Mouse (Mus musculus): Measurements from ENCODE around the gene Atg4a. TPM values are rescaled to one million over a fixed set of nuclear protein-coding genes. Genes with fewer than 3 reads are reported as not detected.

Gene Atg4a
- polyA plus RNA-seq, 1 experiment from 2014 or later = 18.0 TPM

DNA sequence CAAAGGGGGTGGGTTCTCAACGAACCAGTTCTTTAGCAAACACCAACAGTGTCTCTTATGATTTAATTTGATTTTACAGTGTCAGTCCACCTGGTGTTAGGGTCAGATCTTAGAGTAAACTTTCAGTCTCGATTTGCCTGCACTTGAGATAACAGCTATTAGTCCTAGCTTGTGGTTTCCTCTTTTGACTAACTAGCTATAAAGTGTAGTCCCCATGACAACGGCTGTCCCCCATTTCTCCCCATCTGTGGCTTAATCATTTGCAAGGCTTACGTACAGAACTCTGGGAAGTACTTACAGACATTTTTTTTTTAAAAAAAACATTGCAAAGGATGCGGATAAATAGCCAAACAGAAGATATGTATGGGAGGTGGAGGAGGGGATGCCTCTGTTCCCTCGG lies 28.1 kb downstream of the Atg4a start:
- Histone ChIP-seq H3K9ac (no peak overlapping the region), H3K27ac (no peak overlapping the region; the same call in 1 of the 2 replicates), H3K9me3 (replicated peaks) (no peaks in the 10 kb centered on the region), H3K4me3 (replicated peaks) (no peak overlapping the region), H3K36me3 (no peaks in the 10 kb centered on the region), H3K4me2 (no peak overlapping the region), H3K27me3 (peaks cover 65% of the 10 kb centered on the region), H3K4me1 (peaks cover 8% of the 10 kb centered on the region)
- 57% methylated on average over 6 of the region's 6 CpGs for WGBS
- ATAC-seq (replicated peaks; ENCODE audit: low FRiP score) = no peak

DNA sequence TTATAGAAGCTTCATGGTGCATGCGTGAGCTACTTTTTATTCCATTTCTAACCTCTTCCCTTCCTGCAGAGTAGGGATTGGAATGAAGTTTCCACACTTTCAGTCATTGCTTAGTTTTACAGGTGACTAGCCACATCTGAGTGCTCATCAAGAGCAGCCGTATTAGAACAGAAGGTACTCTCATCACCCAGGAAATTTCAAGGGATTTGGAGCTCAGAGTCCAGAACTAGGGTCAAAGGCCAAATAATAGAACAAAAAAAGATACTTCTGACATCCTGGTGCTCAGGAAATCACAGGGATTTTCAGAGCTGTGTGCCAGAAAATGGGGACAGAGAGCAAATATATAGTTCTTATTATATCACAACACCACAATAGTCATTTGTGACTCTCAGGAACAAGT lies 28.5 kb downstream of the Atg4a start:
- peaks cover 8% of the 10 kb centered on the region for H3K4me1 ChIP-seq
- H3K4me2 ChIP-seq = no peak overlapping the region
- no peak overlapping the region for H3K9ac ChIP-seq
- no peaks in the 10 kb centered on the region for H3K36me3 ChIP-seq
- H3K27me3 ChIP-seq = peaks cover 64% of the 10 kb centered on the region
- no peaks in the 10 kb centered on the region for H3K9me3 ChIP-seq (replicated peaks)
- WGBS = 74% methylated on average over 2 of the region's 2 CpGs
- H3K27ac ChIP-seq = no peak overlapping the region
- no peak overlapping the region for H3K4me3 ChIP-seq (replicated peaks)
- ATAC-seq (replicated peaks; ENCODE audit: low FRiP score) = no peak

DNA sequence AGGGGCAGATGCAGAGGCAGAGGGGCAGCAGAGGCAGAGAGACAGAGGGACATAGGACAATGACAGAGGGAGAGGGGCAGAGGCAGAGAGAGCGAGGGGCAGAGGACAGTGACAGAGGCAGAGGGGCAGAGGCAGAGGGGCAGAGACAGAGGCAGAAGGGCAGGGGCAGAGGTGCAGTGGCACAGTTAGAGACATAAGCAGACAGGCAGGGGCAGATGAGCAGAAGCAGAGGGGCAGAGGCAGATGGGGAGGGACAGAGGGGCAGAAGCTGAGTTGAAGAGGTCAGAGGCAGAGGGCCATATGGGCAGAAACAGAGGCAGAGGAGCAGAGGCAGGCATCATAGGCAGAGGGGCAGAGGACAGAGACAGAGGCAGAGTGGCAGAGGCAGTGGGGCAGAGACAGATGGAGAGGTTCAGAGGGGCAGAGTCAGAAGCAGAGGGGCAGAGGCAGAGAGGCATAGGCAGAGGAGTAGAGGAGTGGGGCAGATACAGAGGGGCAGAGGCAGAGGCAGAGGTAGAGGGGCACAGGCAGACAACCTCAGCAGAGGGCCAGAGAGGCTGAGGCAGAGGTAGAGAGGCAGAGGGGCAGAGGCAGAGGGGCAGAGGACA lies 40.3 kb downstream of the Atg4a start:
- ATAC-seq (replicated peaks; ENCODE audit: low FRiP score) = peak; percentile 62; the same call in 1 of the 2 replicates
- 83% methylated on average over 1 of the region's 1 CpGs for WGBS
- H3K36me3 ChIP-seq = no peaks in the 10 kb centered on the region

DNA sequence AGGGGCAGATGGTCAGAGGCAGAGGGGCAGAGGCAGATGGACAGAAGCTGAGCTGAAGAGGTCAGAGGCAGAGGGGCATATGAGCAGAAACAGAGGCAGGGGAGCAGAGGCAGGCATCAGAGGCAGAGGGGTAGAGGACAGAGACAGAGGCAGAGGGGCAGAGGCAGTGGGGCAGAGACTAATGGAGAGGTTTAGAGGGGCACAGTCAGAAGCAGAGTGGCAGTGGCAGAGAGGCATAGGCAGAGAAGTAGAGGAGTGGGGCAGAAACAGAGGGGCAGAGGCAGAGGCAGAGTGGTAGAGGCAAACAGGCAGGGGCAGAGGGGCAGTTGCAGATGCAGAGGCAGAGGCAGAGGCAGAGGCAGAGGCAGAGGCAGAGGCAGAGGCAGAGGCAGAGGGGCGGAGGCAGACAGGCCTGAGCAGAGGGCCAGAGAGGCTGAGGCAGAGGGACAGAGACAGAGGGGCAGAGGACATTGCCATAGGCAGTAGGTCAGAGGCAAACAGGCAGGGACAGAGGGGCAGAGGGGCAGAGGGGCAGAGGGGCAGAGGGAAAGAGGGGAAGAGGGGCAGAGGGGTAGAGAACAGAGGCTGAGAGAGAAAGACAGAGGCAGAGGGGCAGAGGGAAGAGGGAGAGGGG lies 41.3 kb downstream of the Atg4a start:
- Histone ChIP-seq H3K27me3 (peaks cover 24% of the 10 kb centered on the region), H3K4me3 (replicated peaks) (no peak overlapping the region), H3K4me1 (no peaks in the 10 kb centered on the region), H3K27ac (no peak overlapping the region), H3K9me3 (replicated peaks) (no peaks in the 10 kb centered on the region), H3K36me3 (no peaks in the 10 kb centered on the region), H3K4me2 (no peak overlapping the region), H3K9ac (no peak overlapping the region)
- ATAC-seq (replicated peaks; ENCODE audit: low FRiP score) = no peak
- 60% methylated on average over 1 of the region's 1 CpGs for WGBS

More for the DNA sequence above, 40.3 kb downstream of the Atg4a start:
- Histone ChIP-seq H3K4me2 (no peak overlapping the region), H3K4me3 (replicated peaks) (no peak overlapping the region), H3K9me3 (replicated peaks) (no peaks in the 10 kb centered on the region), H3K27ac (no peak overlapping the region), H3K9ac (no peak overlapping the region), H3K4me1 (no peaks in the 10 kb centered on the region), H3K27me3 (peaks cover 25% of the 10 kb centered on the region)

DNA sequence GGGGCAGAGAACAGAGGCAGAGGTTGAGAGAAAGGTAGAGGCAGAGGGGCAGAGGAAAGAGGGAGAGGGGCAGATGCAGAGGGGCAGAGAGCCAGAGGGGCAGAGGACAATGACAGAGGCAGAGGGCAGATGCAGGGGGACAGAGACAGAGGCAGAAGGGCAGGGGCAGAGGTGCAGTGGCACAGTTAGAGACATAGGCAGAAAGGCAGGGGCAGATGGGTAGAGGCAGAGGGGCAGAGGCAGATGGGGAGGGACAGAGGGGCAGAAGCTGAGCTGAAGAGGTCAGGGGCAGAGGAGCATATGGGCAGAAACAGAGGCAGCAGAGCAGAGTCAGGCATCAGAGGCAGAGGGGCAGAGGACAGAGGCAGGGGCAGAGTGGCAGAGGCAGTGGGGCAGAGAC lies 42.2 kb downstream of the Atg4a start:
- H3K4me3 ChIP-seq (replicated peaks) = no peak overlapping the region
- ATAC-seq (replicated peaks; ENCODE audit: low FRiP score) = no peak
- H3K9me3 ChIP-seq (replicated peaks) = no peaks in the 10 kb centered on the region
- peaks cover 22% of the 10 kb centered on the region for H3K27me3 ChIP-seq
- H3K9ac ChIP-seq = no peak overlapping the region
- no peak overlapping the region for H3K4me2 ChIP-seq
- H3K4me1 ChIP-seq = no peaks in the 10 kb centered on the region
- H3K27ac ChIP-seq = no peak overlapping the region
- H3K36me3 ChIP-seq = no peaks in the 10 kb centered on the region

DNA sequence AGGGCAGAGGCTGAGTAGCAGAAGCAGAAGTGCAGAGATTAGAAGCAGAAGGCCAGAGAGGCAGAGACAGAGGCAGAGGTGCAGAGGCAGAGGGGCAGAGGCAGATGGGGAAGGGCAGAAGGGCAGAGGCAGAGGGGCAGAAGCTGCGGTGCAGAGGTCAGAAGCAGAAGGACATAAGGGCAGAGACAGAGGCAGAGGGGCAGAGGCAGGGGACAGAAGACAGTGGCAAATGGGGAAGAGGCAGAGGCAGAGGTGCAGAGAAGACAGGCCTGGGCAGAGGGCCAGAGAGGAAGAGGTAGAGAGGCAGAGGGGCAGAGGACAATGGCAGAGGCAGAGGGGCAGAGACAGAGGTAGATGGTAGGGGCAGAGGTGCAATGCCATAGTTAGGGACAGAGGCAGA lies 193.0 kb downstream of the Atg4a start:
- Histone ChIP-seq H3K4me3 (replicated peaks) (no peak overlapping the region), H3K36me3 (no peaks in the 10 kb centered on the region), H3K27me3 (no peaks in the 10 kb centered on the region), H3K27ac (no peak overlapping the region), H3K9ac (no peak overlapping the region), H3K4me1 (no peaks in the 10 kb centered on the region), H3K4me2 (no peak overlapping the region), H3K9me3 (replicated peaks) (no peaks in the 10 kb centered on the region)
- ATAC-seq (replicated peaks; ENCODE audit: low FRiP score) = no peak
- 35% methylated on average over 1 of the region's 1 CpGs for WGBS

DNA sequence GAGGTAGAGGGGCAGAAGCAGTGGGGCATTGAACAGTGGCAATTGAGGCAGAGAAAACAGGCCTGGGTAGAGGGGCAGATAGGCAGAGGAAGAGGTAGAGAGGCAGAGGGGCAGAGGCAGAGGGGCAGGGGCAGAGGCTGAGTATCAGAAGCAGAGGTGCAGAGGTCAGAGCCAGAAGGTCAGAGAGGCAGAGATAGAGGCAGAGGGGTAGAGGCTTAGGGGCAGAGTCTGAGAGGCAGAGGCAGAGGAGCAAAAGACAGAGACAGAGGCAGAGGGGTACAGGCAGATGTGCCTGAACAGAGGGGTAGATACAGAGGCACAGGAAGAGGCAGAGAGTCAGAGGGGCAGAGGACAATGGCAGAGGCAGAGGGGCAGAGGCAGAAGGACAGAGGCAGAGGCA lies 193.6 kb downstream of the Atg4a start:
- no peaks in the 10 kb centered on the region for H3K9me3 ChIP-seq (replicated peaks)
- no peaks in the 10 kb centered on the region for H3K36me3 ChIP-seq
- H3K27me3 ChIP-seq = no peaks in the 10 kb centered on the region
- H3K4me1 ChIP-seq = no peaks in the 10 kb centered on the region
- H3K27ac ChIP-seq = no peak overlapping the region
- no peak overlapping the region for H3K4me2 ChIP-seq
- no peak overlapping the region for H3K4me3 ChIP-seq (replicated peaks)
- ATAC-seq (replicated peaks; ENCODE audit: low FRiP score) = peak; percentile 69; the same call in 1 of the 2 replicates
- H3K9ac ChIP-seq = no peak overlapping the region

DNA sequence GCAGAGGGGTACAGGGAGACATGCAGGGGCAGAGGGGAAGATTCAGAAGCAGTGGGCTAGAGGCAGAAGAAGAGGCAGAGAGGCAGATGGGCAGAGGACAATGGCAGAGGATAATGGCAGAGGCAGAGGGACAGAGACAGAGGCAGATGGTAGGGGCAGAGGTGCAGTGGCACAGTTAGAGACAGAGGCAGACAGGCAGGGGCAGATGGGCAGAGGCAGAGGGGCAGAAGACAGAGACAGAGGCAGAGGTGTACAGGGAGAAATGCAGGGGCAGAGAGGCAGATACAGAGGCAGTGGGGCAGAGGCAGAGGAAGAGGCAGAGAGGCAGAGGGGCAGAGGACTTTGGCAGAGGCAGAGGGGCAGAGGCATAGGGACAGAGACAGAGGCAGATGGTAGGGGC lies 194.5 kb downstream of the Atg4a start:
- no peak for ATAC-seq (replicated peaks; ENCODE audit: low FRiP score)
- no peaks in the 10 kb centered on the region for H3K36me3 ChIP-seq
- no peaks in the 10 kb centered on the region for H3K27me3 ChIP-seq
- H3K9ac ChIP-seq = no peak overlapping the region
- no peak overlapping the region for H3K27ac ChIP-seq
- H3K4me2 ChIP-seq = no peak overlapping the region
- no peak overlapping the region for H3K4me3 ChIP-seq (replicated peaks)
- no peaks in the 10 kb centered on the region for H3K9me3 ChIP-seq (replicated peaks)
- H3K4me1 ChIP-seq = no peaks in the 10 kb centered on the region

DNA sequence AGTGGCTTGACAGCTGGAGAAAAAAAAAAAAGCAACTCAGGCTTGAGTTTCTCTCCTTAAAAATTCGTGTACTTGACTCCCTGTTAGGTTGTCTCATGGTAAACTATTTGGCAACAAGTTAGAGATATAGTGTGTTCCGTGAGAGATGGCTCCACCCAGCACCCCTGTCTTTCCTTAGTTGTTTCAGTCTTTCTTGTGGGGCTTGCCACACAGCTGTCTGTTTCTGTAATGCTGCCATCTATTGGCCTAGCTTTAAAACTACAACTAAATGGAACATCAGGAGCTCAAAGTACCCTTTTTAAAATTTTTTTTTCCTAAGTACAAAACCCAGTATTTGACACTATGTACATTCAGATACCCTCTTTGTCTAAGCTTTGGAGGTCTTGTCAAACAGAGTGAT lies 200.0 kb downstream of the Atg4a start:
- ATAC-seq (replicated peaks; ENCODE audit: low FRiP score) = no peak
- Histone ChIP-seq H3K4me2 (no peak overlapping the region), H3K27ac (no peak overlapping the region), H3K9ac (no peak overlapping the region), H3K27me3 (peaks cover 5% of the 10 kb centered on the region; the same call in 1 of the 2 replicates), H3K36me3 (no peaks in the 10 kb centered on the region), H3K4me3 (replicated peaks) (no peak overlapping the region), H3K4me1 (no peaks in the 10 kb centered on the region), H3K9me3 (replicated peaks) (no peaks in the 10 kb centered on the region)
- WGBS = 10% methylated on average over 2 of the region's 2 CpGs

DNA sequence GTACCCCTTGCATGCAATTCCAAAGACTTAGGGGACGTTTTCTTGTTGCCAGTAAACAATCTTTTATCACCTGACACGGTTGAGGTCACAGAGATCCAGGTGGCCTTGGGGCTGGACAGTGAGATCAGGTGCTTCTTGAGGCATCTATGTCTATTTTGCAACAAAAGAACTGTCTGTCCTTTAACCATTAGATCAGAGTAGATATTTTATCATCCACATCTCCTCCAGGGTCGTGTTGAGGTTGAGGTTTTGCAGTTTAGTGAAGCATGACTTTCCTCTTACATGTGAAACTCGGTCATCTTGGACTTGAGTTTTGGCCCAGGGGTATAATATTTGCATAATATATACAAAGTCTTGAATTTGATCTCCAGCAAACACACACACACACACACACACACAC lies 200.9 kb downstream of the Atg4a start:
- H3K9me3 ChIP-seq (replicated peaks) = no peaks in the 10 kb centered on the region
- no peak overlapping the region for H3K9ac ChIP-seq
- H3K4me3 ChIP-seq (replicated peaks) = no peak overlapping the region
- H3K27me3 ChIP-seq = peaks cover 8% of the 10 kb centered on the region; the same call in 1 of the 2 replicates
- H3K4me1 ChIP-seq = no peaks in the 10 kb centered on the region
- ATAC-seq (replicated peaks; ENCODE audit: low FRiP score) = no peak
- no peak overlapping the region for H3K4me2 ChIP-seq
- 45% methylated on average over 4 of the region's 4 CpGs for WGBS
- no peak overlapping the region for H3K27ac ChIP-seq
- H3K36me3 ChIP-seq = no peaks in the 10 kb centered on the region

DNA sequence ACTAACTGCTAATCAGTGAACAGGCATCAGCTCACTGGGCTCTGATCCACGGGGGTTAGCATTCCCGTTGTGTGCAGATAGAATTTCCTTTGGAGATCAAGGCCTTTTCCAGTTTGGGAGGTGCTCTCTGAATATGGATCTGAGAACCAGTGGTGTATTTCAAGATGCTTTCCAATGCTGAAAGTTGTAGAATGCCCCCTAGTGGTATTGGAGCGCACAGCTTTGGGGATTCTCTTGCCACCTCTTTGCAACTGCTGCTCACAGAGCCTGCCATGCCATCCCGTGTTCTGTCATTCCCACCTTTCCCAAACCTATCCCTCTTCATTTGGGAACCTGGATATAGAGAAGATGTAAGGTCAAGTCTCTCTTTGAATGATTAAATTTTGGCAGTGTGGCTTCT lies 201.5 kb downstream of the Atg4a start:
- Histone ChIP-seq H3K9me3 (replicated peaks) (no peaks in the 10 kb centered on the region), H3K4me3 (replicated peaks) (no peak overlapping the region), H3K27ac (no peak overlapping the region), H3K9ac (no peak overlapping the region), H3K36me3 (no peaks in the 10 kb centered on the region), H3K4me2 (no peak overlapping the region), H3K4me1 (no peaks in the 10 kb centered on the region), H3K27me3 (peaks cover 8% of the 10 kb centered on the region; the same call in 1 of the 2 replicates)
- 49% methylated on average over 4 of the region's 4 CpGs for WGBS
- ATAC-seq (replicated peaks; ENCODE audit: low FRiP score) = no peak

DNA sequence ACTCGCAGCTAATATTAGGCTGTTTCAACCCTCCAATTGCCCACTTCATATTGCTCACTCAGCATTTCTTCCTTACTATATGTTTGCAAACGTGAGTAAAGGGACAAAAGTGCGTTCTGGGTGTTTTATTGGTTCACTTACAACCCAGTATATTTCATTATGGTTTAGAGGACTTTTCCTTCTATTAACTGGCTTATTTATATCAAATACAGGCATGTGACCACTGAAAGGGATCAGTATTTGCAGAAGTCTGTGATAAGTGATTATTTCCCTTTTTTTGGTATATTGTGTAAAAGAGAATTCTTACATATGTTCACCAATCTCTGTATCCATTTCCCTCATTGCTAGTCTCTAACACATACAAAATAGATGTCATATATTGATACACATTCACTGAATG lies 203.7 kb downstream of the Atg4a start:
- Histone ChIP-seq H3K4me2 (no peak overlapping the region), H3K4me1 (no peaks in the 10 kb centered on the region), H3K27ac (no peak overlapping the region), H3K9ac (no peak overlapping the region), H3K27me3 (peaks cover 12% of the 10 kb centered on the region), H3K4me3 (replicated peaks) (no peak overlapping the region), H3K9me3 (replicated peaks) (no peaks in the 10 kb centered on the region), H3K36me3 (no peaks in the 10 kb centered on the region)
- WGBS = 68% methylated on average over 3 of the region's 3 CpGs
- no peak for ATAC-seq (replicated peaks; ENCODE audit: low FRiP score)

DNA sequence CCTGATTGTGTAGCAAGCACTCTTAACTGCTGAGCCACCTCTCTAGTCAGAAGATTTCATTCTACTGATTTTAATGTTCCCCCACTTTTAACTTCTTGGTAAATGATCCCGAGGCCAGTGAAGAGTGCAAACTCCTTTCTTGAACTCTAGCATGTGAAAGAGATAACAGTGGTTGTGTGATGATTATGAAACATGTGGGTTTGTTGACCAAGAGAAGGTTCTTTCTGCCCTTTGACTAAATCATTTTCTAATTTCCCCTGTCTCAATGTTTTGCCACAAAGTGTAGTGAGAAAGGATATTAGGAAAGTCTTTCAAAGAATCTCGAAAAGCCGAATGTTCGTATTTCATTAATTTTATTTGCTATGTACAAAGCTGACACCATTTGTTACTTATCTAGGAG lies 208.4 kb downstream of the Atg4a start:
- WGBS = 89% methylated on average over 4 of the region's 4 CpGs
- no peak overlapping the region for H3K4me2 ChIP-seq
- no peaks in the 10 kb centered on the region for H3K9me3 ChIP-seq (replicated peaks)
- peaks cover 50% of the 10 kb centered on the region for H3K27me3 ChIP-seq
- no peak for ATAC-seq (replicated peaks; ENCODE audit: low FRiP score)
- H3K4me1 ChIP-seq = no peaks in the 10 kb centered on the region
- H3K4me3 ChIP-seq (replicated peaks) = no peak overlapping the region
- no peak overlapping the region for H3K9ac ChIP-seq
- no peak overlapping the region for H3K27ac ChIP-seq
- H3K36me3 ChIP-seq = no peaks in the 10 kb centered on the region
